Mouse (Mus musculus) ES-Bruce4 (cell line): ENCODE measurements around the gene 4930522H14Rik.

ENCODE experiments used
- CTCF ChIP-seq: IDR thresholded peaks from one replicate; pipeline ENCODE4 v1.8.1; 2011; ENCODE audit warnings: low read depth, low read length
- POLR2A ChIP-seq: IDR thresholded peaks from one replicate; pipeline ENCODE4 v1.8.1; 2011; ENCODE audit warnings: low read length; ENCODE audit not compliant: insufficient read depth

DNA sequence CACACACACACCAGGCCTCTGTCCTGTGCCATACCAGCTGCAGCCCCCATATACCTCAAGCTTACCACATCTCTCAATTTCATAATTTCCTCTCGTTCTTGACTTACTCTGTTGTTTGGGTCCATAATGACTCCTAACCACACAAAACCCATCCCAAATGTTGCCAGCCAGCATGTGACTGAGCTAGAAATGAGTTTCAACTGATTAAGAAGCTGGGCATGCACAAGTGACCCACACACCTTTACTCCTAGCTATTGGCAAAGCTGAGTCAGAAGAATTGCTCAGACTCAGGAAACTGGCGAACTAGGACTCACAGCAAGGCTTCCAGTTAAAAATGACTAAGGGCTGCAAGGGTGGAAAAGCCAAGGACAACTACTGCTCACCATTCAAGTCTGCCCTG is 49.7 kb downstream of the 4930522H14Rik start:
- TF ChIP-seq CTCF (no peak), POLR2A (no peak)
